Mouse (Mus musculus): ENCODE measurements around the gene Dstn. TPM values are rescaled to one million over a fixed set of nuclear protein-coding genes. Genes with fewer than 3 reads are reported as not detected.

The Dstn gene
- total and polyA plus RNA-seq, 3 experiments: 78.1 to 80.0 TPM; not detected in 1

Other genes starting within 250 kb of the Dstn start
- 3.1 and 3.4 TPM in 2 replicates for gene Bfsp1, start 52.1 kb upstream of the Dstn start, total RNA-seq (2012; rRNA removed)
- 1 to 10 TPM in 1 of 2 experiments, not detected in 1; 2.7 TPM for gene Bfsp1, start 52.1 kb upstream of the Dstn start, polyA plus RNA-seq (2012; ENCODE audit: insufficient read depth in 1 of 2, insufficient read length in 2 of 2, low read depth in 1 of 2, low replicate concordance in 2 of 2, missing spikeins in 1 of 2)
- gene Rrbp1, start 95.9 kb downstream of the Dstn start, total RNA-seq (2012; rRNA removed): 56.7 TPM in 2 replicates
- gene Rrbp1, start 95.9 kb downstream of the Dstn start, polyA plus RNA-seq (2012; ENCODE audit: insufficient read depth in 1 of 2, insufficient read length in 2 of 2, low read depth in 1 of 2, low replicate concordance in 2 of 2, missing spikeins in 1 of 2): 100 to 1,000 TPM; 127 to 128 TPM
- not detected in 2 replicates for gene Banf2, start 117.7 kb downstream of the Dstn start, total RNA-seq (2012; rRNA removed)
- not detected for gene Banf2, start 117.7 kb downstream of the Dstn start, polyA plus RNA-seq (2012; ENCODE audit: insufficient read depth in 1 of 2, insufficient read length in 2 of 2, low read depth in 1 of 2, low replicate concordance in 2 of 2, missing spikeins in 1 of 2)

Measured in MEL (cell line).